Mouse (Mus musculus): ENCODE data around the gene Dennd4a. TPM values are rescaled to one million over a fixed set of nuclear protein-coding genes. Genes with fewer than 3 reads are reported as not detected.

Gene Dennd4a
- polyA plus RNA-seq (2016; fragmentation: Nextera tagmentation; extraction: Ambion mirVana) = 10.3 and 12.8 TPM in 2 replicates

DNA sequence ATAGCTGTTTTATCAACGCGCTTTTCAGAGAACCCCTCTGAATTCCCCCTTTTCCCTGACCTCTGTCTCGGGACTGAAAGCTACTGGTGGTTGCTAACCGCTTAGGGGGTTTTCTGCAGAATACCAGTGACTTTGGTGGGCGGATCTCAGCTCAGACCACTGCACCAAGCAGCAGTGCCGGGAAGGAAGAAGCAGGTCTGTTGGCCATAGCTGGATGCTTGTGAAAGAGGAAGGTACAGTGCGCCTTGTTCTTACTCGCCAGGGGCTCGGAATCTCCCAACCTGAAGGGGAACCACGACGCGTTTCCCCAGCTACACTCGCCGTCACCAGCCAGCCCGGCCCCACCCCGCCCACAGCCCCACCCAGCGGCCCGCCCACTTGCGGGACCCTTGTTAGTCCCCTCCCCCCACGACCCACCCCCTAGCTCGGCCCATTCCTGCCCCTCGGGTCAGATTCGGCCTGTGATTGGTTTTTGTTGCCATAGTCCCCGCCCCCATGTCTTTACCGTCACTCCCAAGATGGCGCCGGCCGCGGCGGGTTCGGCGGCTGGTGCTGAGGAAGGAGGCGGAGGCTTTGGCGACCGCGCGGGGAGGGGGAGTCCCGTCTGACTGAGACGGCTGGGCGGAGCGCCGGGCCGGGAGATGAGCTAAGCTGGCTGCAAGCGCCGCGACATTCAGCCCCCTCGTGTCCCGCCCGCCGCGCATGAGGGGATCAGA lies at the start of gene Dennd4a:
Dennd4a (plus strand) TSS at position 519 of the 716 bp plus-strand sequence.
- peak within 1 kb of the TSS; percentile 80 for H3K4me3 ChIP-seq
- no peaks in the 10 kb centered on the region for H3K9me3 ChIP-seq (replicated peaks)
- H3K27ac ChIP-seq = peak within 1 kb of the TSS; percentile 97
- H3K36me3 ChIP-seq = no peaks in the 10 kb centered on the region
- peak within 1 kb of the TSS; percentile 82 for H3K9ac ChIP-seq
- peaks cover 10% of the 10 kb centered on the region for H3K4me1 ChIP-seq
- H3K4me2 ChIP-seq (replicated peaks) = peak within 1 kb of the TSS; percentile 80
- under 1% methylated on average over 42 of the region's 51 CpGs for WGBS
- no peaks in the 10 kb centered on the region for H3K27me3 ChIP-seq
- ATAC-seq (ENCODE audit: low FRiP score) = peak; percentile 98

DNA sequence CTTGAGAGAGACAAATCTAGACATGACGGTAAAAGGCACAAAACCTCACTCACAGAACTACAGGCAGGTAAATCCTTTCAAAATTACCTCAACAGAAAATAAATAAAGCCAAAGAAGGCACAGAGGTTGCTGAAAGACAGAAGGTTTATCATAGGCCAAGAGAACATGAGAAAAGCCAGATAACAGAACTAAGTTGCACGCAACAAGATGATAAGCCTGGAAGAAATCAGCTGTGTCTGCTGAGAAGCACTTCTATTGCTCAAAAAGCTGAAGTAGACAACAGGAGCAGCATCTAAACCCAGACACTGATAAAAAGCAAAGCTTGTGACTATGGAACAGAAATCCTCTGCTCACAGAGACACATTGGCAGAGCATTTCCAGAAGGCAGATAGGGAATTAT lies 46.3 kb upstream of the Dennd4a start:
- 96% methylated on average over 2 of the region's 2 CpGs for WGBS
- no peaks in the 10 kb centered on the region for H3K4me1 ChIP-seq
- H3K4me3 ChIP-seq = no peak overlapping the region
- H3K27ac ChIP-seq = no peak overlapping the region
- no peak overlapping the region for H3K4me2 ChIP-seq (replicated peaks)
- H3K27me3 ChIP-seq = no peaks in the 10 kb centered on the region
- no peaks in the 10 kb centered on the region for H3K9me3 ChIP-seq (replicated peaks)
- H3K9ac ChIP-seq = no peak overlapping the region; the same call in 1 of the 2 replicates
- no peak for ATAC-seq (ENCODE audit: low FRiP score)
- H3K36me3 ChIP-seq = no peaks in the 10 kb centered on the region

DNA sequence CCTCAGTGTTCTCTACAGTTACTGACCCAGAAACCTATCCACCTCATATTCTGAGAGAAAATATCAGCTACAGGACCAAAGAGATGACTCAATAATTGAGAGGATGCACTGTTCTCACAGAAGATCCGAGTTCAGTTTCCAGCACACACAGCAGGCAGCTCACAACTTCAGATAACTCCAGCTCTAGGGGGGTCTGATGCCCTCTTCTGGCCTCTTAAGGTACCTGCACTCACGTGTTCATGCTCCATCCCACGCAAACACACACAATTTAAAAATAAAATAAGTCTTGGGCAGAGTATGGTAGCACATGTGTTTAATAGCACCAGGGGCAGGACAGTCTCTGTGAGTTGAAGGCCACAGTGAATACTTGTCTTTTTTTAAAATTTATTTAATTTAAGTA lies 45.0 kb upstream of the Dennd4a start:
- no peak for ATAC-seq (ENCODE audit: low FRiP score)

DNA sequence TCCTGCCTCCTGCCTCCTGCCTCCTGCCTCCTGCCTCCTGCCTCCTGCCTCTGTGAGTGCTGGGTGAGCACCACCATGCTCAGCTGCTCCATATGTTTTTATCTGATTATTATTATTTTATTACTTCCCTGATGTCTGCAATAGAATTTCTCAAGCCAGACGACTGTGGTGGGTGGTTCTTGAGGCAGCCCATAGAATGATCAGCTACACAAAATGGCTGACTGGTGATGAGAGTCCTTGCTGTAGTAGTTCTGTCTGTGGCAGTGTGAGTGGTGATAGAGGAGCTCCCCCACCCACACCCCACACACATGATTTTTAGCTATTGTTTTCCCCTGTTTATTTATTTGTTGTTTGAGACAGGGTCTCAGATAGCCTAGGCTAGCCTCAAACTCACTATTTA lies 43.3 kb upstream of the Dennd4a start:
- no peak overlapping the region for H3K4me3 ChIP-seq
- 59% methylated on average over 1 of the region's 1 CpGs for WGBS
- H3K27ac ChIP-seq = no peak overlapping the region
- no peaks in the 10 kb centered on the region for H3K36me3 ChIP-seq
- ATAC-seq (ENCODE audit: low FRiP score) = no peak
- H3K4me2 ChIP-seq (replicated peaks) = no peak overlapping the region
- peaks cover 4% of the 10 kb centered on the region; the same call in 1 of the 2 replicates for H3K4me1 ChIP-seq
- no peak overlapping the region for H3K9ac ChIP-seq
- no peaks in the 10 kb centered on the region for H3K9me3 ChIP-seq (replicated peaks)
- no peaks in the 10 kb centered on the region for H3K27me3 ChIP-seq

More for the DNA sequence above, 45.0 kb upstream of the Dennd4a start:
- 92% methylated on average over 3 of the region's 3 CpGs for WGBS
- no peak overlapping the region for H3K4me2 ChIP-seq (replicated peaks)
- H3K4me3 ChIP-seq = no peak overlapping the region
- H3K36me3 ChIP-seq = no peaks in the 10 kb centered on the region
- no peaks in the 10 kb centered on the region for H3K9me3 ChIP-seq (replicated peaks)
- H3K27me3 ChIP-seq = no peaks in the 10 kb centered on the region
- no peak overlapping the region for H3K9ac ChIP-seq
- H3K4me1 ChIP-seq = peaks cover 3% of the 10 kb centered on the region; the same call in 1 of the 2 replicates
- no peak overlapping the region for H3K27ac ChIP-seq

DNA sequence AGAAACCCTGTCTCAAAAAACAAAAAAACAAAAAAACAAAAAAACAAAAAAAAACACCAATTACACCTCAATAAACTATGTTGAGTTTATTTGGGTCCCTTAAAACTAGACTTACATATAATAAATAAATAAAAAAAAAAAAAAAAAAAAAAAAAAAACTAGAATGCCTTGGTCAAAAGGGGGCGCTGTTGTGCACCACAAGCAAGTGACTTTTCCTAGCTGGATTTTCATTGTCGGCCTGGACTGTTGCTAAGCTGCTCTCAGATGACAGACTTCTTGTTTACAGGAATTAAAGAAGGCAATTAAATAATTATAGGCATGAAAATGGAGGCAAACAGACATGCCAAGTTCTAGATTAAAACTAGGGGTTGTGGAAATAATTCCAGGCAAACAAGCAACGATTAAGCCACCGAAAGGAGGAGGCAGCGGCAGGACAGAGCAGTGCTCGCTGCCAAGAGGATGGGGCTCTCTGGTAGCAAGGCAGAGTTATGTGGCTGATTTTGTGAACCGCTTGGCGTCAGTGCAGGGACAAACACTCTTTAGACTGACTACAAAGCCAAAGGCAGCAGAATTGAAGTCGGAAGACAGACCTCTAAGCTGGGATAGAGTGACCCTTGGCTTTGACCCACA lies 42.0 kb upstream of the Dennd4a start:
- Histone ChIP-seq H3K9me3 (replicated peaks) (no peaks in the 10 kb centered on the region), H3K27ac (no peak overlapping the region), H3K4me1 (peaks cover 7% of the 10 kb centered on the region; the same call in 1 of the 2 replicates), H3K27me3 (no peaks in the 10 kb centered on the region), H3K4me2 (replicated peaks) (no peak overlapping the region), H3K9ac (no peak overlapping the region), H3K4me3 (no peak overlapping the region), H3K36me3 (no peaks in the 10 kb centered on the region)
- 48% methylated on average over 9 of the region's 9 CpGs for WGBS
- no peak for ATAC-seq (ENCODE audit: low FRiP score)

DNA sequence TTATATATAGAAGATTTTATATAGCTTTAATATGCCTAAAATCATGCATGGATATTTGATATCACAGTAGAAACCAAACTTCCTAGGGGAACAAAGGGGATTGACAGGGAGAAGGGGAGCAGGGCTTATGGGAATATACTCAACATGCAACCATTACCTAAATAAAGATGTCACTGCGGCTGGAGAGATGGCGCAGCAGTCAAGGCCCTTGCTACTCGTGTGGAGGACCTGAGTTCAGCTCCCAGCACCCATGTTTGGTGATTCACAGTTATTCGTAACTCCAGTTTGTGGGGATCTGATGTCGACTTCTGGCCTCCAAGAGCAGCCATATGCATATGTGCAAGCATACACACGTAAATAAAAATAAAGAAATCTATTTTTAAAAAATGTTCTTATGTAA lies 41.2 kb upstream of the Dennd4a start:
- no peaks in the 10 kb centered on the region for H3K36me3 ChIP-seq
- no peak overlapping the region for H3K4me3 ChIP-seq
- H3K9ac ChIP-seq = no peak overlapping the region
- WGBS = 88% methylated on average over 6 of the region's 6 CpGs
- no peaks in the 10 kb centered on the region for H3K27me3 ChIP-seq
- no peaks in the 10 kb centered on the region for H3K9me3 ChIP-seq (replicated peaks)
- no peak for ATAC-seq (ENCODE audit: low FRiP score)
- peaks cover 14% of the 10 kb centered on the region for H3K4me1 ChIP-seq
- H3K4me2 ChIP-seq (replicated peaks) = no peak overlapping the region
- no peak overlapping the region for H3K27ac ChIP-seq

DNA sequence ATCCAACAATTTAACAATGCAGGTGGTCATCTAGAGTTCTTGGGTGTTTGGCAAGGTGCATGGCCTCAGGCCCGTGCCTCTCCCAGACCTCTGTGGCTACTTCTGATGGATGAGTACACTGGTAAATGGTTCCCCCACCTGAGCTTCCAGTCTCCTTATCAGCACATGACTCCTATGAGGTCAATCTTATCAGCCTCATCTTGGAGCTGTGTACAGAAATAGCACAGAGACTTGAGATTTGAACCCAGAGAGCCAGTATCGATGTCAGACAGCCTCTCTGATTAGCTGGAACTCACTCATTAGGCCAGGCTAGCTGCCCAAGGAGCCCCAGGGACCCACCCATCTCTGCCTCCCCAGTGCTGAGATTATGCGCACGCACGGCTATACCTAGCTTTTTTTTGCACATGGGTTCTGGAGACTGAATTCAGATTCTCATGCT lies 40.7 kb upstream of the Dennd4a start:
- Histone ChIP-seq H3K36me3 (no peaks in the 10 kb centered on the region), H3K27me3 (no peaks in the 10 kb centered on the region), H3K27ac (no peak overlapping the region), H3K4me3 (no peak overlapping the region), H3K4me1 (peaks cover 17% of the 10 kb centered on the region), H3K9me3 (replicated peaks) (no peaks in the 10 kb centered on the region), H3K9ac (no peak overlapping the region), H3K4me2 (replicated peaks) (no peak overlapping the region)
- 88% methylated on average over 5 of the region's 5 CpGs for WGBS
- ATAC-seq (ENCODE audit: low FRiP score) = no peak

DNA sequence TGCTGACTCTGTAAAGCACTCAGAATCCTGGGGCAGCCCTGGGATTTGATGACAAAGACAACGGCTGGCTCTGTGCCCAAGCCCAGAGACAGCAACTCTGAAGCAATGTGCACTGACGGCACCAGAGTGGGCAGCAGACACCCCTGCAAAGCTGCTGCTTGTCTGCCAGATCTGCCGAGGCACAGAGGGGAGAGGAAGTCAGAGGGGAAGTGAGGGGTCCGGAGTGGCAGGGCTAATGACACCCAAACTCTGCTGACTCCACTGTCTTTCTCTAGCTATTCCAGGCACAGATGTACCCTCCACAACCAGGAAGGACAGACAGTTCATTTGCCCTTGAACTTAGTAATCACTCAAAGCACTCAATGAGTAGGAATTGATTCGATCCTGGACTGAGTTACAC lies 39.9 kb upstream of the Dennd4a start:
- no peaks in the 10 kb centered on the region for H3K27me3 ChIP-seq
- peak overlapping the region; percentile 4; the same call in 1 of the 2 replicates for H3K27ac ChIP-seq
- no peak for ATAC-seq (ENCODE audit: low FRiP score)
- no peak overlapping the region for H3K4me2 ChIP-seq (replicated peaks)
- H3K4me3 ChIP-seq = no peak overlapping the region
- H3K9ac ChIP-seq = no peak overlapping the region
- 60% methylated on average over 5 of the region's 5 CpGs for WGBS
- H3K9me3 ChIP-seq (replicated peaks) = no peaks in the 10 kb centered on the region
- peaks cover 17% of the 10 kb centered on the region for H3K4me1 ChIP-seq
- H3K36me3 ChIP-seq = no peaks in the 10 kb centered on the region

DNA sequence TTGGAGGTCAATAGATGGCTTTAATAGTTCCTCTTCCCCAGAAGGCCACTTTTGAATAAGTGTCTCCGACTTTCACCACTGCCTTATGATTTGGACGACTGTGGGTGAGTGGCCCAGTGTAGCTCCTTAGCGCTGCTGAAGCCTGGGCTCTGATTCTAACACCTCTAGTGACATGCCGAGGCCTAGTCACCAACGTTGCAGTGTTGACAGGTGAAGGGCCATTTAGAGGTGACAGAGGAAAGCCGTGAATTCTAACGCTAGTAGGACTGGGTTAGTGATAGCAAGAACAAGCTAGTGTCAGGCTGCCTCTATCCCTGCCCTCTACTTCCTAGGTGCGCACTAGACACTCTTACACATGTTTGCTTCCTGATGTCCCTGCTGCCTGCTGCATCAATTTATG lies 37.9 kb upstream of the Dennd4a start:
- Histone ChIP-seq H3K9ac (no peak overlapping the region), H3K4me1 (peaks cover 17% of the 10 kb centered on the region), H3K4me3 (no peak overlapping the region), H3K36me3 (no peaks in the 10 kb centered on the region), H3K27ac (no peak overlapping the region), H3K4me2 (replicated peaks) (no peak overlapping the region), H3K27me3 (no peaks in the 10 kb centered on the region), H3K9me3 (replicated peaks) (no peaks in the 10 kb centered on the region)
- 84% methylated on average over 8 of the region's 8 CpGs for WGBS
- ATAC-seq (ENCODE audit: low FRiP score) = no peak

DNA sequence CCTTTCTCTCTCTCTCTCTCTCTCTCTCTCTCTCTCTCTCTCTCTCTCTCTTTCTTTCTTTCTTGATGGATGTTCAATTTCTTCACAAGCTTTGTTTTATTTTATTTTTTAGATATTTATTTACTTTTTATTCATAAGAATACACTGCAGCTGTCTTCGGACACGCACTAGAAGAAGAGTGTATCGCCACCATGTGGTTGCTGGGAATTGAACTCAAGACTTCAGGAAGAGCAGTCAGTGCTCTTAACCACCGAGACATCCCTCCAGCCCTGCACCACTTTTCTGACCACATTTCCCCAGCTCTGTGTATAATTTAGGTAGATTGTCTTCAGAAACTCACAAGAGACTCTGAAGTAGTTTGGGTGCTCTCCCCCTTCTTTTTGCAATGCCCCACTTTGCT lies 37.2 kb upstream of the Dennd4a start:
- no peaks in the 10 kb centered on the region for H3K27me3 ChIP-seq
- H3K9ac ChIP-seq = no peak overlapping the region
- WGBS = 52% methylated on average over 4 of the region's 4 CpGs
- no peaks in the 10 kb centered on the region for H3K9me3 ChIP-seq (replicated peaks)
- no peaks in the 10 kb centered on the region for H3K36me3 ChIP-seq
- ATAC-seq (ENCODE audit: low FRiP score) = no peak
- H3K4me1 ChIP-seq = peaks cover 17% of the 10 kb centered on the region
- peak overlapping the region; percentile 80 for H3K27ac ChIP-seq
- no peak overlapping the region for H3K4me2 ChIP-seq (replicated peaks)
- H3K4me3 ChIP-seq = no peak overlapping the region

DNA sequence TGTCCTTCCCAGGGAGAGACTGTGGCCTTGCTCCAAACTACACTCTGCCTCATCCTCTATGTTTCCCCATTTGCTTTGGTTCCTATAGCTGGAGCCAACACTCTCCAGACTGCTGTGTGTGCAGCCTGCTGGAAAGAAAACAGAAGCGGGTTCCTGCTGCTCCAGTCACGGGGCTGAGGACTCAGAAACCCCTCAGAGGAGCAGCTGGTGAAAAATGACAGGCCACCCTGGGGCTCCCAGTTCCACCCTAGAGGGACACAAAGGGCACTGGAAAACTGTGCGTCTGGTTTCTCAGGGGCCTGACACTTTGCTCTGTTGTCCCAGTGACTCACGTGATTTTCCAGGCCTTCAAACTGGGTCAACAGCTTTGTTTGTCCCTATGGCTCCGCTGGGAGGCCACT lies 36.7 kb upstream of the Dennd4a start:
- H3K4me3 ChIP-seq = no peak overlapping the region
- no peak overlapping the region for H3K9ac ChIP-seq
- H3K4me1 ChIP-seq = peaks cover 17% of the 10 kb centered on the region
- H3K36me3 ChIP-seq = no peaks in the 10 kb centered on the region
- H3K4me2 ChIP-seq (replicated peaks) = no peak overlapping the region
- peak; percentile 71 for ATAC-seq (ENCODE audit: low FRiP score)
- peak overlapping the region; percentile 80 for H3K27ac ChIP-seq
- 14% methylated on average over 5 of the region's 5 CpGs for WGBS
- H3K9me3 ChIP-seq (replicated peaks) = no peaks in the 10 kb centered on the region
- no peaks in the 10 kb centered on the region for H3K27me3 ChIP-seq

DNA sequence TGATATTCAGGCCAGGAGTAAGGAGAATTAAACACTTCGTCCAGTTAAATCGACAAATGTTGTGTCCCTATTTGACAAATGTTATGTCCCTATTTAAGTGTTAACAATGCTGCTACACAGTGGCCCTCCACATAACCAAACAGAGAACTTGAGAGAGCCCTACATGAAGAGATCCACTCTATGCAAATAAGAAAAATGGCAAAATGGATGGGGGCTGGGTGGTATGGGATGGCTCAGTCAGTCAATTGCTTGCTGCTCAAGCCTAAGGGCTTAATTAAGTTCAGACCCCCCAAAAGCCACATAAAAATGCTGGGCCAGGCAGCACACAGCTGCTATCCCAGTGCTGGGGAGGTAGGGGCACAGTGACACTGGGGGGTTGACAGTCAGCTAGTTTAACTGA lies 36.3 kb upstream of the Dennd4a start:
- no peak overlapping the region for H3K9ac ChIP-seq
- no peaks in the 10 kb centered on the region for H3K27me3 ChIP-seq
- ATAC-seq (ENCODE audit: low FRiP score) = peak; percentile 64; the same call in 1 of the 2 replicates
- no peaks in the 10 kb centered on the region for H3K9me3 ChIP-seq (replicated peaks)
- no peak overlapping the region for H3K4me3 ChIP-seq
- 55% methylated on average over 2 of the region's 2 CpGs for WGBS
- H3K36me3 ChIP-seq = no peaks in the 10 kb centered on the region
- H3K27ac ChIP-seq = peak overlapping the region; percentile 80
- no peak overlapping the region for H3K4me2 ChIP-seq (replicated peaks)
- peaks cover 17% of the 10 kb centered on the region for H3K4me1 ChIP-seq

All from hindbrain, embryonic 12.5 days (tissue).